Mouse (Mus musculus): ENCODE measurements around the gene Rgs17. TPM values are rescaled to one million over a fixed set of nuclear protein-coding genes. Genes with fewer than 3 reads are reported as not detected.

Gene Rgs17
- polyA plus RNA-seq, 1 experiment from 2014 or later, result 0.66 TPM

- Histone ChIP-seq H3K36me3 (replicated peaks; ENCODE audit: control insufficient read depth, insufficient read depth, low read depth, low read length) (peaks cover 7% of the 10 kb centered on the region), H3K4me3 (ENCODE audit: low read depth, low read length) (peak overlapping the region; percentile 93), H3K27ac (replicated peaks; ENCODE audit: low read depth, low read length) (peak overlapping the region; percentile 86), H3K4me1 (ENCODE audit: control insufficient read depth, insufficient read depth, low read length) (no peaks in the 10 kb centered on the region), H3K9ac (replicated peaks; ENCODE audit: low read length) (peak overlapping the region; percentile 89), H3K9me3 (replicated peaks; ENCODE audit: control insufficient read depth, low read length) (no peaks in the 10 kb centered on the region), H3K27me3 (ENCODE audit: control insufficient read depth, insufficient read depth, low read length) (no peaks in the 10 kb centered on the region), H3K4me2 (ENCODE audit: low read depth, low read length) (peak overlapping the region; percentile 53)
- under 1% methylated on average over 31 of the region's 37 CpGs for WGBS
- ATAC-seq (replicated peaks; ENCODE audit: insufficient number of reproducible peaks, low FRiP score, low TSS enrichment, low read depth), result peak; percentile 0; the same call in 1 of the 2 replicates
- DNase-seq (ENCODE audit: low spot score), result peak; percentile 12
Measured at GRCm38 (mm10) chr10:5823291-5823739, 98.9 kb downstream of the Rgs17 start.

DNA sequence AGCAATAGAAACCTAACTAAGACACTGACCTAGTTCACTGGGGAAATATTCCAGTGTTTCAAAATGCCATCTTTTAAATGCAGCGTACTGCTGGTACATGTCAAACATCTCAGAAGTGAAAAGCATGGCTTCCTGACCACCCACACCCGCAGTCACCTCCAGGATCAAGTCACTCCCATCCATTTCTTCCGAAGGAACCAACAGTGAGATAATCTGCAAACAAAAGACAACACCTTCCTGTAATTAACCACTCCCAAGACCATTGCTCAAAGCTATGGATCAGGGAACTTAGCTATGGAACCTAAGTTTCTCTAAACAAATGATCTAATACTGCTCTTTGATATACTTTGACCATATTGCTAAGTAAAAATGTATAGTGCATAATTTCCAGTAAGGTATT, 103.4 kb downstream of the Rgs17 start:
- Histone ChIP-seq H3K9me3 (replicated peaks; ENCODE audit: control insufficient read depth, low read length) (no peaks in the 10 kb centered on the region), H3K9ac (replicated peaks; ENCODE audit: low read length) (no peak overlapping the region), H3K4me2 (ENCODE audit: low read depth, low read length) (no peak overlapping the region), H3K36me3 (replicated peaks; ENCODE audit: control insufficient read depth, insufficient read depth, low read depth, low read length) (peaks cover 7% of the 10 kb centered on the region), H3K27ac (replicated peaks; ENCODE audit: low read depth, low read length) (no peak overlapping the region), H3K27me3 (ENCODE audit: control insufficient read depth, insufficient read depth, low read length) (no peaks in the 10 kb centered on the region), H3K4me3 (ENCODE audit: low read depth, low read length) (no peak overlapping the region), H3K4me1 (ENCODE audit: control insufficient read depth, insufficient read depth, low read length) (no peaks in the 10 kb centered on the region)
- DNase-seq (ENCODE audit: low spot score) (no peak), ATAC-seq (replicated peaks; ENCODE audit: insufficient number of reproducible peaks, low FRiP score, low TSS enrichment, low read depth) (no peak)
- WGBS, result 93% methylated on average over 3 of the region's 3 CpGs

- H3K4me2 ChIP-seq (ENCODE audit: low read depth, low read length), result no peak overlapping the region
- ATAC-seq (replicated peaks; ENCODE audit: insufficient number of reproducible peaks, low FRiP score, low TSS enrichment, low read depth) (no peak), DNase-seq (ENCODE audit: low spot score) (no peak)
- no peak overlapping the region for H3K27ac ChIP-seq (replicated peaks; ENCODE audit: low read depth, low read length)
- H3K27me3 ChIP-seq (ENCODE audit: control insufficient read depth, insufficient read depth, low read length), result no peaks in the 10 kb centered on the region
- H3K9me3 ChIP-seq (replicated peaks; ENCODE audit: control insufficient read depth, low read length), result no peaks in the 10 kb centered on the region
- 98% methylated on average over 2 of the region's 2 CpGs for WGBS
- no peak overlapping the region for H3K9ac ChIP-seq (replicated peaks; ENCODE audit: low read length)
- H3K4me1 ChIP-seq (ENCODE audit: control insufficient read depth, insufficient read depth, low read length), result no peaks in the 10 kb centered on the region
- H3K36me3 ChIP-seq (replicated peaks; ENCODE audit: control insufficient read depth, insufficient read depth, low read depth, low read length), result peaks cover 7% of the 10 kb centered on the region
- H3K4me3 ChIP-seq (ENCODE audit: low read depth, low read length), result no peak overlapping the region
Measured at GRCm38 (mm10) chr10:5815968-5816367, 106.2 kb downstream of the Rgs17 start.

DNA sequence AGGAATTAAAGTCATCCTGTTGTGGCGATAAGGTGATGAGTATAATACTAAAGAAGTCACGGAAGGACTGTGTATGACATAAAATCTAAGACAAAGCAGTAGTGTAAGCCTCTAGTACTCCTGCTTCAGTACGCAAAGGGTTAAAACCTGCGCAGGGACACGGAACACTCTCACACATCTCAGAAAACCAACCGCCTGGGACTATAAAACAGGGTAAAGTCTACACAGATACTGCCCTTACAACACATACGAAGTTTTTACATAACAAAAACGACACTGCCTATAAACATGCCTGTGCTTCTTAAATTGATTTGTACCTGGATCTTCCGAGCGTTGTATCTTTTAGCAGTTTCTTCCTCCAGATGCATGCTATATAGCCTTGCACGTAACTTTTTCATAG, 108.5 kb downstream of the Rgs17 start:
- WGBS, result 94% methylated on average over 11 of the region's 11 CpGs
- no peak overlapping the region for H3K27ac ChIP-seq (replicated peaks; ENCODE audit: low read depth, low read length)
- no peak overlapping the region for H3K4me3 ChIP-seq (ENCODE audit: low read depth, low read length)
- ATAC-seq (replicated peaks; ENCODE audit: insufficient number of reproducible peaks, low FRiP score, low TSS enrichment, low read depth), result no peak
- no peak for DNase-seq (ENCODE audit: low spot score)
- peaks cover 3% of the 10 kb centered on the region for H3K36me3 ChIP-seq (replicated peaks; ENCODE audit: control insufficient read depth, insufficient read depth, low read depth, low read length)
- no peaks in the 10 kb centered on the region for H3K27me3 ChIP-seq (ENCODE audit: control insufficient read depth, insufficient read depth, low read length)
- no peaks in the 10 kb centered on the region for H3K4me1 ChIP-seq (ENCODE audit: control insufficient read depth, insufficient read depth, low read length)
- H3K9ac ChIP-seq (replicated peaks; ENCODE audit: low read length), result no peak overlapping the region
- H3K4me2 ChIP-seq (ENCODE audit: low read depth, low read length), result no peak overlapping the region
- H3K9me3 ChIP-seq (replicated peaks; ENCODE audit: control insufficient read depth, low read length), result no peaks in the 10 kb centered on the region

DNA sequence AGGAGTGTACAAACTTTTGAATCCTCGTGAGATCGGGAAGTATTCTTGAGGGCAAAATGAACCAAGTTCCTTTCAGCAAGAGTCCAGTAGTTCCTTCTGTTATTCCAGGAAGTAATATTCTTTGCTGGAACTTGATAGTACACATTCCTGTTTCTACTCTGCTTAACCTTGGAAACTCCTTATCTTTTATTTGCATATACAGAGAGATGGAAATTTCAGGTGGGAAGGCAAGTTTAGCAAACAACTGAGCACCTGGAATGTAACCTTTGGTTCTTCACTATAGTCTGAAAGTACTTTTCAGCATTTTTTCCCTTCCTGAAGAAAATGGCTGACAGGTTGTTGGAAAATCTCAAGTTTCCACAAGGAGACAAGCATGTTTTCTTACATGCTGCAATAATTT, 114.5 kb downstream of the Rgs17 start:
- no peak for DNase-seq (ENCODE audit: low spot score)
- Histone ChIP-seq H3K9ac (replicated peaks; ENCODE audit: low read length) (no peak overlapping the region; the same call in 1 of the 2 replicates), H3K4me2 (ENCODE audit: low read depth, low read length) (no peak overlapping the region), H3K4me1 (ENCODE audit: control insufficient read depth, insufficient read depth, low read length) (no peaks in the 10 kb centered on the region), H3K4me3 (ENCODE audit: low read depth, low read length) (no peak overlapping the region), H3K9me3 (replicated peaks; ENCODE audit: control insufficient read depth, low read length) (no peaks in the 10 kb centered on the region), H3K36me3 (replicated peaks; ENCODE audit: control insufficient read depth, insufficient read depth, low read depth, low read length) (no peaks in the 10 kb centered on the region; the same call in 1 of the 2 replicates), H3K27me3 (ENCODE audit: control insufficient read depth, insufficient read depth, low read length) (no peaks in the 10 kb centered on the region), H3K27ac (replicated peaks; ENCODE audit: low read depth, low read length) (no peak overlapping the region)
- 81% methylated on average over 2 of the region's 2 CpGs for WGBS
- ATAC-seq (replicated peaks; ENCODE audit: insufficient number of reproducible peaks, low FRiP score, low TSS enrichment, low read depth), result no peak

DNA sequence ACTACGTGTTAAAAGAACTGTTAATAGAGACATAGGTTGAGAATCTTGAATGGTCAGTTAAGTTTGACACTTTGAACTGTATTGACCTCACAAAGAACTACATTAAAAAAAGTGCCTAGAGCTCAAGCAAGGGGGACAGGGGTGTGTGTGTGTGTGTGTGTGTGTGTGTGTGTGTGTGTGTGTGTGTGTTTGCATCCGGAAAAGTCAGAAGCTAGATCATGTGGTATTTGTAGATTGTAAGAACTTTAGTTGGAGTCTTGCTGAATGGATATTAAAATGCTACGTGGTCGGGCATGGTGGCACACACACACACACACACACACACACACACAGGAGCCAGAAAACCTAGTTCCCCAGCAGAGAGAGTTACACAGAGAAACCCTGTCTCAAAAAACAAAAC, 115.2 kb downstream of the Rgs17 start:
- Histone ChIP-seq H3K9ac (replicated peaks; ENCODE audit: low read length) (no peak overlapping the region), H3K9me3 (replicated peaks; ENCODE audit: control insufficient read depth, low read length) (no peaks in the 10 kb centered on the region), H3K36me3 (replicated peaks; ENCODE audit: control insufficient read depth, insufficient read depth, low read depth, low read length) (no peaks in the 10 kb centered on the region; the same call in 1 of the 2 replicates), H3K4me3 (ENCODE audit: low read depth, low read length) (no peak overlapping the region), H3K27ac (replicated peaks; ENCODE audit: low read depth, low read length) (no peak overlapping the region), H3K4me1 (ENCODE audit: control insufficient read depth, insufficient read depth, low read length) (no peaks in the 10 kb centered on the region), H3K27me3 (ENCODE audit: control insufficient read depth, insufficient read depth, low read length) (no peaks in the 10 kb centered on the region), H3K4me2 (ENCODE audit: low read depth, low read length) (no peak overlapping the region)
- ATAC-seq (replicated peaks; ENCODE audit: insufficient number of reproducible peaks, low FRiP score, low TSS enrichment, low read depth), result no peak
- DNase-seq (ENCODE audit: low spot score), result no peak
- 74% methylated on average over 4 of the region's 4 CpGs for WGBS

- Histone ChIP-seq H3K9me3 (replicated peaks; ENCODE audit: control insufficient read depth, low read length) (no peaks in the 10 kb centered on the region), H3K36me3 (replicated peaks; ENCODE audit: control insufficient read depth, insufficient read depth, low read depth, low read length) (no peaks in the 10 kb centered on the region), H3K27ac (replicated peaks; ENCODE audit: low read depth, low read length) (peak overlapping the region; percentile 59), H3K4me2 (ENCODE audit: low read depth, low read length) (peak overlapping the region; percentile 37), H3K9ac (replicated peaks; ENCODE audit: low read length) (peak overlapping the region; percentile 61), H3K4me1 (ENCODE audit: control insufficient read depth, insufficient read depth, low read length) (no peaks in the 10 kb centered on the region), H3K4me3 (ENCODE audit: low read depth, low read length) (peak overlapping the region; percentile 75), H3K27me3 (ENCODE audit: control insufficient read depth, insufficient read depth, low read length) (no peaks in the 10 kb centered on the region)
- 24% methylated on average over 8 of the region's 8 CpGs for WGBS
- no peak for DNase-seq (ENCODE audit: low spot score)
- no peak for ATAC-seq (replicated peaks; ENCODE audit: insufficient number of reproducible peaks, low FRiP score, low TSS enrichment, low read depth)
Measured at GRCm38 (mm10) chr10:5806416-5806815, 115.8 kb downstream of the Rgs17 start.

DNA sequence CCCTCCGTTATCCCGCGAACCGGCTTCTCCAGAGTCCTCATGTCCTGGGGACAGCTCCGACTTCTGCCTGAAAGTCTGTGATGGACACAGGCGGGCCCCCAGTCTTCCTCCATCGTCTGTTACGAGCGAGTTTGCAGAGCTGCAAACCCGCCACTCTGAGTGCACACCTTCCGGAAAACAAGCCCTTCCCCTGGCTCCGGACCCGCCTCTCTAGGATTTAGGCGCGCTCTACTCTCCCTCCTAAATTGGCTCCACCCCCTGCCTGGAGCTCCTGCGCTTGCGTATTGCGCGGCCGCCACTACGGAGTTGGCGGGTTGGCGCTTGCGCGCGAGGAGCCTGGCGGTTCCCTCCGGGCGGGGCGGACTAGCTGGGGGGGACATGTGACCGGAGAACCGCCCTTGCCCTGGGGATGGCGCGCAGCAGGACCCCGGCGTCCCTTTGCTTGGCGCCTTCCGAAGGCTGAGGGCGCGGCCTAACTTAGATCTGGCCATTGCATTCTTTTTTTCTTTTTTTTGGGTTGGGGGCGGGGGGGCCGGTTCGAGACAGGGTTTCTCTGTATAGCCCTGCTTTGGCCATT, 116.4 kb downstream of the Rgs17 start:
- H3K9me3 ChIP-seq (replicated peaks; ENCODE audit: control insufficient read depth, low read length), result no peaks in the 10 kb centered on the region
- ATAC-seq (replicated peaks; ENCODE audit: insufficient number of reproducible peaks, low FRiP score, low TSS enrichment, low read depth) (peak; percentile 93), DNase-seq (ENCODE audit: low spot score) (peak; percentile 97)
- H3K9ac ChIP-seq (replicated peaks; ENCODE audit: low read length), result peak overlapping the region; percentile 69
- peak overlapping the region; percentile 48 for H3K4me2 ChIP-seq (ENCODE audit: low read depth, low read length)
- no peaks in the 10 kb centered on the region for H3K36me3 ChIP-seq (replicated peaks; ENCODE audit: control insufficient read depth, insufficient read depth, low read depth, low read length)
- H3K27ac ChIP-seq (replicated peaks; ENCODE audit: low read depth, low read length), result peak overlapping the region; percentile 79
- H3K27me3 ChIP-seq (ENCODE audit: control insufficient read depth, insufficient read depth, low read length), result no peaks in the 10 kb centered on the region
- WGBS, result under 1% methylated on average over 43 of the region's 43 CpGs
- peak overlapping the region; percentile 75 for H3K4me3 ChIP-seq (ENCODE audit: low read depth, low read length)
- H3K4me1 ChIP-seq (ENCODE audit: control insufficient read depth, insufficient read depth, low read length), result no peaks in the 10 kb centered on the region

Data from embryonic facial prominence, embryonic 11.5 days (tissue).